Mouse (Mus musculus): Measurements from ENCODE around the gene Gemin4.

GRCm38 (mm10) chr11:76215011-76215410, 2.5 kb downstream of the Gemin4 start:
- TF ChIP-seq JUND (conservative IDR thresholded peaks at IDR 0.05; ENCODE audit: low read depth, low read length) (no peak), POLR2A (IDR thresholded peaks at IDR 0.05; ENCODE audit: low read depth, low read length) (no peak), CTCF (conservative IDR thresholded peaks at IDR 0.05 in 1 of 2, IDR thresholded peaks at IDR 0.05 in 1 of 2; ENCODE audit: low read depth in 2 of 2, low read length in 2 of 2) (no peak), USF2 (conservative IDR thresholded peaks at IDR 0.05; ENCODE audit: low read depth, low read length) (no peak), ELF1 (IDR thresholded peaks at IDR 0.05; ENCODE audit: low read depth, low read length) (no peak; the same call in 1 of the 2 replicates), CHD2 (IDR thresholded peaks at IDR 0.05; ENCODE audit: low read length) (0 out of 2 replicates have a peak, but pooled peaks have one; percentile 20), ZMIZ1 (IDR thresholded peaks at IDR 0.05; ENCODE audit: low read depth, low read length) (no peak), KAT2A (IDR thresholded peaks at IDR 0.05; ENCODE audit: insufficient replicate concordance, low read length) (no peak), E2F4 (IDR thresholded peaks at IDR 0.05; ENCODE audit: insufficient replicate concordance, low read depth, low read length) (no peak), ETS1 (conservative IDR thresholded peaks at IDR 0.05; ENCODE audit: low read depth, low read length) (no peak), ZC3H11A (IDR thresholded peaks at IDR 0.05; ENCODE audit: low read depth, low read length) (no peak)

All from CH12.LX (cell line).